Mouse (Mus musculus): Measurements from ENCODE around the gene Col12a1. TPM values are rescaled to one million over a fixed set of nuclear protein-coding genes. Genes with fewer than 3 reads are reported as not detected.
A peak's percentile ranks its signal among the peaks of the same experiment; 100 is the strongest.

The Col12a1 gene
- polyA plus RNA-seq, 1 experiment from 2014 or later: 14.7 TPM

DNA sequence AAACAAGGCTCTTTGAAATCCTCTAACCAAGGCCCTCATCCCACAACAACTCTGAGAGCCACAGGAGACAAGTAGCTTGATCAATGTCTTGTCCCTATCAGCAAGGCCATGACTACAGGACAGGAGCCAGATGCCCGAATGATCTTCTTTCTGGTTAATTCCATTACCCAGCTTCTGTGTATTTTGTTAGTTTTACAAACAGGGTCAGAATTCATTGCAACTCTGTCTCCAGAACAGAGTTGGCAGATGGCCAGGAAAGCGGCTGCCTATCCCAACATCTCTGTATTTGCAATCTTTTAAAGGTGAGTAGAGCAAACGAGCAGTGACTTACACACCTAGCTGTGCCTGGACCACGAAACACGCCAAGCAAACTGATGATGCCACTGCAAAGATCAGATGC lies 11.7 kb upstream of the Col12a1 start:
- H3K9me3 ChIP-seq: no peaks in the 10 kb centered on the region
- 61% methylated on average over 5 of the region's 5 CpGs for WGBS
- no peak overlapping the region for H3K4me3 ChIP-seq
- H3K9ac ChIP-seq: no peak overlapping the region
- ATAC-seq (ENCODE audit: extremely low read depth, insufficient number of reproducible peaks, low FRiP score, low TSS enrichment): no peak
- no peak overlapping the region for H3K27ac ChIP-seq (replicated peaks)
- H3K4me1 ChIP-seq: no peaks in the 10 kb centered on the region
- H3K36me3 ChIP-seq: no peaks in the 10 kb centered on the region
- H3K4me2 ChIP-seq: no peak overlapping the region
- H3K27me3 ChIP-seq (replicated peaks): no peaks in the 10 kb centered on the region

- no peak overlapping the region for H3K27ac ChIP-seq (replicated peaks)
- no peak overlapping the region for H3K4me2 ChIP-seq
- no peak overlapping the region for H3K4me3 ChIP-seq
- H3K9ac ChIP-seq: no peak overlapping the region
- peaks cover 26% of the 10 kb centered on the region for H3K27me3 ChIP-seq (replicated peaks)
- WGBS: 30% methylated on average over 5 of the region's 5 CpGs
- no peak for ATAC-seq (ENCODE audit: extremely low read depth, insufficient number of reproducible peaks, low FRiP score, low TSS enrichment)
- H3K9me3 ChIP-seq: 0 out of 2 replicates have a peak, but pooled peaks cover 4% of the 10 kb centered on the region
- no peaks in the 10 kb centered on the region for H3K36me3 ChIP-seq
- H3K4me1 ChIP-seq: peaks cover 21% of the 10 kb centered on the region
These were observed 4.5 kb upstream of the Col12a1 start for GRCm38 (mm10) chr9:79723090-79723489.

DNA sequence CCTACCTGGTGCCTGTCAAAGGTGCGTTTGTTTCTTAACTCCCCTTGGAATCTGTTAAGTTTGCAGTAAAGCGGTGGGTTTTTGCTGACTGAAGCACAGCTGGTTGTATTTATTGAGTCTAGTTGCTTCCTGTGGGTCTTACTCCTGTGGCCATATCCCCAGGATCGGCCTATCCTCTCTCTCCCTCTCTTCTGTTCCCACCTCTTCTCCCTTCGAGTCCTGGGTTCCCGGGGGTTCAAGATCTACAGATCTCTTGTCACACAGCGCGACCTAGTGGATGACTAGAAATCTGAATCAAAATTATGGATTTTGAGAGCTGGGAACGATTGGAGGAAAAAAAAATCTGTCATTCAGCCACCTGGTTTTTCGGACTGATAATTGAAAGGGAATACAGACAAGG lies 2.4 kb upstream of the Col12a1 start:
- peaks cover 37% of the 10 kb centered on the region for H3K4me1 ChIP-seq
- 0 out of 2 replicates have a peak, but pooled peaks cover 4% of the 10 kb centered on the region for H3K9me3 ChIP-seq
- 11% methylated on average over 9 of the region's 9 CpGs for WGBS
- no peak overlapping the region for H3K9ac ChIP-seq
- H3K36me3 ChIP-seq: no peaks in the 10 kb centered on the region
- no peak overlapping the region for H3K27ac ChIP-seq (replicated peaks)
- no peak overlapping the region for H3K4me3 ChIP-seq
- peaks cover 26% of the 10 kb centered on the region for H3K27me3 ChIP-seq (replicated peaks)
- no peak for ATAC-seq (ENCODE audit: extremely low read depth, insufficient number of reproducible peaks, low FRiP score, low TSS enrichment)
- H3K4me2 ChIP-seq: peak overlapping the region; percentile 44

DNA sequence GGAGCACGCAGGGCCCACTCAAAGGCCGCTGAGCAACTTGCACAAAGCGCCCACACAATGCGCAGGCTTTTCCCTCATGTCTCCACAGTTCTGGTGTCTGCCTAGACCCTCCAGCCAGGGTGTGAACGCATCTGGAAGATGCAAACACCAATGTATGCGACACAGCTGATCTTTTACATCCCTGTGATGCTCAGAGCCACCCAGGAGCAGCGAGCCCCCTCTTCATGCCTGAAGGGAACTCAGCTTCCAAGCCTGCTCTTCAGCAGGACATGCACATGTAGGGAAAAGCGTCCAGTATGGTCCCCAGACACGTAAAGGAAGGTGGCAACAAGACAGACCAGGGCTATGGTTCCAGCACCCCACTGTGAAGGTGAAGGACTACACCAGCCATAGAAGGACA lies 1.5 kb upstream of the Col12a1 start:
- Histone ChIP-seq H3K36me3 (no peaks in the 10 kb centered on the region), H3K4me3 (peak overlapping the region; percentile 71), H3K4me2 (peak overlapping the region; percentile 87), H3K27ac (replicated peaks) (no peak overlapping the region), H3K9ac (no peak overlapping the region), H3K9me3 (0 out of 2 replicates have a peak, but pooled peaks cover 4% of the 10 kb centered on the region), H3K27me3 (replicated peaks) (peaks cover 26% of the 10 kb centered on the region), H3K4me1 (peaks cover 44% of the 10 kb centered on the region)
- ATAC-seq (ENCODE audit: extremely low read depth, insufficient number of reproducible peaks, low FRiP score, low TSS enrichment): no peak
- 45% methylated on average over 9 of the region's 9 CpGs for WGBS

DNA sequence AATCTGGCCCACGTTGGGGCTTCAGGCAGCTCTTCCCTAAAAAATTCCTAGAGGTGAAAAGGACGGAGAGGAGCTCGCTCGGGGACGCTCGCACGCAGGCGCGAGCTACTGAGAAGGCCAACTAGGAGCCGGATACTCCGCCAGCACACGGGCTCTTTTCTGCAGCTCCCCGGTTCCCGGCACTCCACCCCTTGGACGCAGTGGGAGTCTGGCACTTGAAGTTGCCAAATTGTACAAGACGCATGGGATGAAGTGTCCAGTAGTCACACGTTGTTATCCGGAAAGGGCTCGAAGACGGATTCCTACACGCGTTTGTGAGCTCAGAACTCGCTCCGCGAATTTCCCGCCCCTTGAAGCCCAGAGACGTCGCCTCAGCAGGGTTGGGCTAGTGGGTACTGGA lies 820 bp upstream of the Col12a1 start:
- Histone ChIP-seq H3K4me2 (peak overlapping the region; percentile 87), H3K27me3 (replicated peaks) (peaks cover 26% of the 10 kb centered on the region), H3K9me3 (0 out of 2 replicates have a peak, but pooled peaks cover 4% of the 10 kb centered on the region), H3K36me3 (no peaks in the 10 kb centered on the region), H3K4me3 (peak overlapping the region; percentile 71), H3K9ac (peak overlapping the region; percentile 84), H3K4me1 (peaks cover 51% of the 10 kb centered on the region), H3K27ac (replicated peaks) (peak overlapping the region; percentile 72; the same call in 1 of the 2 replicates)
- 2% methylated on average over 28 of the region's 28 CpGs for WGBS
- no peak for ATAC-seq (ENCODE audit: extremely low read depth, insufficient number of reproducible peaks, low FRiP score, low TSS enrichment)

DNA sequence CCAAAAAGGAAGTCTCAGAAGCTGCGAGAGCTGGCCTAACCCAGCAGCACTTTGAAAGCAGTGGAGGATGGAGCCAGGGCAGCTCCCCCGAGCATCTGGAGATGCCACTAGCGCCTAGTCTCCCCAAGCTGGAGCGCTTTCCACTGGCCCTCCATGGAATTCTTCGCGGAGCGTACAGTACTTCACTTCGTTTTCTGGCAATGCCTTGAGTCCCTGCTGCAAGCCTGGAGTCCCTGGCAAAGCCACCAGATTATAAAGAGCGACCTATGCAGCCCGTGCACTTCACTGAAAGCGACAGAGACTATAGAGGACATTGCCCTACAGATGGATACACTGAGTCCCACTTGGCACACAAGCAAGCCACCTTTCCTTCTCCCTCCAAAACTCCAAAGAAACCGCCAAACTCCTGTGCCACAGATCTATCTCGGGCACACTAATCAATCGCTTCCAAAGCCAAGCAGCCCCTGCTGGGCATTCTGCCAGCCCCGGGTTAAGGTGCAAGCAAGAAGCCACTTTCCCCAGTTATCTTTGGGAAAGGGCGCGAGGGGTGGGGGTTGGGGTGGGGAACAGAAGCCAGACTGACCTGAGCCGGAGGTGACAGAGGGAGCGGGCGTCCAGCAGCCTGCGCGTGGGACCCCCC lies 675 bp downstream of the Col12a1 start:
- ATAC-seq (ENCODE audit: extremely low read depth, insufficient number of reproducible peaks, low FRiP score, low TSS enrichment): 0 out of 2 replicates have a peak, but pooled peaks have one; percentile 18
- no peaks in the 10 kb centered on the region for H3K36me3 ChIP-seq
- under 1% methylated on average over 22 of the region's 22 CpGs for WGBS
- H3K9ac ChIP-seq: peak overlapping the region; percentile 84
- peak overlapping the region; percentile 71 for H3K4me3 ChIP-seq
- H3K4me1 ChIP-seq: peaks cover 58% of the 10 kb centered on the region
- peak overlapping the region; percentile 72 for H3K27ac ChIP-seq (replicated peaks)
- H3K9me3 ChIP-seq: 0 out of 2 replicates have a peak, but pooled peaks cover 4% of the 10 kb centered on the region
- H3K4me2 ChIP-seq: peak overlapping the region; percentile 87
- H3K27me3 ChIP-seq (replicated peaks): peaks cover 26% of the 10 kb centered on the region

- Histone ChIP-seq H3K9ac (peak overlapping the region; percentile 84), H3K9me3 (0 out of 2 replicates have a peak, but pooled peaks cover 3% of the 10 kb centered on the region), H3K27me3 (replicated peaks) (peaks cover 25% of the 10 kb centered on the region), H3K4me3 (peak overlapping the region; percentile 71), H3K27ac (replicated peaks) (peak overlapping the region; percentile 6; the same call in 1 of the 2 replicates), H3K4me1 (peaks cover 58% of the 10 kb centered on the region), H3K36me3 (no peaks in the 10 kb centered on the region), H3K4me2 (peak overlapping the region; percentile 87)
- no peak for ATAC-seq (ENCODE audit: extremely low read depth, insufficient number of reproducible peaks, low FRiP score, low TSS enrichment)
- 9% methylated on average over 23 of the region's 23 CpGs for WGBS
These were observed 1.5 kb downstream of the Col12a1 start for GRCm38 (mm10) chr9:79716909-79717835.

- WGBS: 39% methylated on average over 5 of the region's 5 CpGs
- H3K27ac ChIP-seq (replicated peaks): 0 out of 2 replicates have a peak overlapping the region, but pooled peaks have one; percentile 26
- H3K4me3 ChIP-seq: peak overlapping the region; percentile 71
- H3K9ac ChIP-seq: peak overlapping the region; percentile 65
- H3K4me2 ChIP-seq: peak overlapping the region; percentile 87
- no peaks in the 10 kb centered on the region for H3K36me3 ChIP-seq
- peaks cover 58% of the 10 kb centered on the region for H3K4me1 ChIP-seq
- no peaks in the 10 kb centered on the region for H3K9me3 ChIP-seq
- ATAC-seq (ENCODE audit: extremely low read depth, insufficient number of reproducible peaks, low FRiP score, low TSS enrichment): no peak
- peaks cover 18% of the 10 kb centered on the region for H3K27me3 ChIP-seq (replicated peaks)
These were observed 2.1 kb downstream of the Col12a1 start for GRCm38 (mm10) chr9:79716496-79716895.

DNA sequence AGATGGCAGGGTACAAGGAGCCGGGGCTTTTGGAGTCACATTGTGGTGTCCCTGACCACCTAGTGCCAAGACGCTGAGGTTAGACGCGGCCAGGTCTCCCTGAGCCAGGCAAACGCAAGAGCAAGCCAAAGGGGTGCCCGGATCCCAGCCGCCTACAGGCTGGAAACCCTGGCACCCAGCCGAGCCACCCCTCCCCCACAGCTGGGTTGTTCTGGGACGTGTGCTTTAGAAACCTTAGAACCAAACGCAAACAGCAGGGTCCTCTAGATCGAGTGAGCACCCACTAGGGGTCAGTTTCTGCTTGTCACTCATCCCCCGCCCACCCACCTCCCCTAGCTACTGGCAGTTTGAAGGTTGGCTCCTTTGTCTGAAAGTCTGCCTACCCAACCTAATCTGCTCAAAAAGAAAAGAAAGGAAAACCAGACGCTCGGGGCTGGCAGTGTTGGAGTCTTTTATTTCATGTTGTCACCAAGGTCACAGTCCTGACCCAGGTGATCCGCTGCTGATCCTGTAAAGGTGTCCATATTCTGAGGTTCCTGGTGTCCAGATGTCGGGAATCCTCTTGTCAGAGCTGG lies 4.1 kb downstream of the Col12a1 start:
- H3K27ac ChIP-seq (replicated peaks): peak overlapping the region; percentile 85
- WGBS: 4% methylated on average over 16 of the region's 16 CpGs
- H3K27me3 ChIP-seq (replicated peaks): peaks cover under 1% of the 10 kb centered on the region; the same call in 1 of the 2 replicates
- no peaks in the 10 kb centered on the region for H3K36me3 ChIP-seq
- peak overlapping the region; percentile 70 for H3K4me2 ChIP-seq
- peaks cover 45% of the 10 kb centered on the region for H3K4me1 ChIP-seq
- peak overlapping the region; percentile 75 for H3K9ac ChIP-seq
- peak overlapping the region; percentile 45 for H3K4me3 ChIP-seq
- ATAC-seq (ENCODE audit: extremely low read depth, insufficient number of reproducible peaks, low FRiP score, low TSS enrichment): no peak
- no peaks in the 10 kb centered on the region for H3K9me3 ChIP-seq

DNA sequence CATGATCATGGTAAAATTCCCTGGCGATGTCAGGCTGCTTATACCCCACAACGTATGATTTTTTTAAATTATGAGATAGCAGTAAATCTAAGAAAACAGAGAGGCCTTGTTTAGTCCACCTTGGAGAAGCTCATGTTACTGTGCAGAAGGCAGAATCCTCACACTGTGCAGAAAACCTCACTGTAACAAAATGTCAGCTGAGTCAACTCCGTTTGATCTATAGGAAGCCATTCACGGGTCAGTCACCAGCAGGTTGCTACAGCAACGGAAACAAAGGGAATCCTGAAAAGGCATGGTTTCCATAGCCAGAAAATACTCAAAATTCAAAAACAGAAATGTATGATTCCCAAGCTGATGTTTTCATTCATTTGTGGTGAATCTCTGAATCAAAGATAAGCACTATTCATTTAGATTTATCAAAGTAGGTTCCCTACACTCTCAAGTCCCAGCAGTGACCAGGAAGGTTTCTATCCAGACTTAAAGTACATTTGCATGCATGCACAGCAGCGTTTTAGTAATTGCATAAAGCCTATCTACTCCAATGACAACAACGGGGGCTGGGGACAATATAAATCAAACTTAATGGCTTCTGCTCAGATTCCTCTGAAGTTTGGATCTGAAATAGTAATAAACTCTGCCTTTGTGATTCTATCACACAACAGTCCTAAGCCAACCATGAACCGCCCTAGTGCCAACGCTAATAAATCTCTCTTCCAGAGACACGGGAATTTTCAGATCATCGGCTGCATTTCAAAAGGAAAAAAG lies 28.7 kb downstream of the Col12a1 start:
- Histone ChIP-seq H3K27ac (replicated peaks) (no peak overlapping the region), H3K36me3 (peaks cover 4% of the 10 kb centered on the region; the same call in 1 of the 2 replicates), H3K27me3 (replicated peaks) (no peaks in the 10 kb centered on the region), H3K4me3 (no peak overlapping the region), H3K9me3 (no peaks in the 10 kb centered on the region), H3K4me2 (no peak overlapping the region), H3K4me1 (peaks cover 11% of the 10 kb centered on the region; the same call in 1 of the 2 replicates), H3K9ac (no peak overlapping the region)
- no peak for ATAC-seq (ENCODE audit: extremely low read depth, insufficient number of reproducible peaks, low FRiP score, low TSS enrichment)
- 75% methylated on average over 11 of the region's 11 CpGs for WGBS
